Mouse (Mus musculus) c-Kit-negative CD71-positive TER-119-positive erythroid progenitor cells, embryonic 14.5 days (primary cell): ENCODE results near the gene Hspb7.

ENCODE experiments used
- DNase-seq: peaks from one replicate; pipeline ENCODE4 v3.0.0-alpha.2; 2013; ENCODE audit warnings: low read depth, low spot score

Gene Hspb7

GRCm38 (mm10) chr4:141419398-141420191 is 984 bp upstream of the Hspb7 start:
- DNase-seq: no peak

- no peak for DNase-seq
Measured at GRCm38 (mm10) chr4:141420886-141421285, 307 bp downstream of the Hspb7 start.

- DNase-seq: no peak
Measured at GRCm38 (mm10) chr4:141421423-141421822, 844 bp downstream of the Hspb7 start.

GRCm38 (mm10) chr4:141422841-141423240 is 2.3 kb downstream of the Hspb7 start:
- DNase-seq: no peak

- no peak for DNase-seq
Measured at GRCm38 (mm10) chr4:141423288-141423687, 2.7 kb downstream of the Hspb7 start.

GRCm38 (mm10) chr4:141423691-141424431 is 3.3 kb downstream of the Hspb7 start:
- DNase-seq: no peak

GRCm38 (mm10) chr4:141425484-141426479 is 5.2 kb downstream of the Hspb7 start:
- no peak for DNase-seq

GRCm38 (mm10) chr4:141426796-141427745 is 6.5 kb downstream of the Hspb7 start:
- no peak for DNase-seq

- no peak for DNase-seq
Measured at GRCm38 (mm10) chr4:141427921-141428320, 7.3 kb downstream of the Hspb7 start.

- DNase-seq: no peak
Measured at GRCm38 (mm10) chr4:141429381-141429780, 8.8 kb downstream of the Hspb7 start.

- DNase-seq: no peak
Measured at GRCm38 (mm10) chr4:141429847-141430246, 9.3 kb downstream of the Hspb7 start.

GRCm38 (mm10) chr4:141430997-141431396 is 10.4 kb downstream of the Hspb7 start:
- peak; percentile 52 for DNase-seq

GRCm38 (mm10) chr4:141432666-141433065 is 12.1 kb downstream of the Hspb7 start:
- DNase-seq: no peak

GRCm38 (mm10) chr4:141433191-141433590 is 12.6 kb downstream of the Hspb7 start:
- no peak for DNase-seq

- no peak for DNase-seq
Measured at GRCm38 (mm10) chr4:141435974-141436373, 15.4 kb downstream of the Hspb7 start, which contains the start of gene Srarp. Gene Srarp, minus strand, starts transcription at chr4:141436105.

GRCm38 (mm10) chr4:141439083-141439803 is 18.7 kb downstream of the Hspb7 start:
- DNase-seq: no peak

- no peak for DNase-seq
Measured at GRCm38 (mm10) chr4:141440877-141441276, 20.3 kb downstream of the Hspb7 start.

GRCm38 (mm10) chr4:141443641-141444429 is 23.3 kb downstream of the Hspb7 start:
- DNase-seq: no peak
